Mouse (Mus musculus) erythroblast, embryonic 14.5 days (primary cell): ENCODE data around the gene Shisa7.

ENCODE experiments used
- GATA1 ChIP-seq: IDR thresholded peaks from 2 replicates; pipeline ENCODE4 v1.6.1; 2012; ENCODE audit warnings: low read length, inconsistent platforms, mixed read lengths
- TAL1 ChIP-seq: IDR thresholded peaks from 3 replicates; pipeline ENCODE4 v1.6.1; 2012; ENCODE audit warnings: low read length, inconsistent platforms, mixed read lengths

GRCm38 (mm10) chr7:4783667-4784268 lies 60.7 kb downstream of the Shisa7 start:
- TF ChIP-seq GATA1 = no peak
- peak; percentile 38 for TF ChIP-seq TAL1
